Mouse (Mus musculus): ENCODE results near the gene Gm27021.

The Gm27021 gene

GRCm38 (mm10) chr8:120667561-120668373 lies at the start of gene Gm27021, which contains the start of gene Cox4i1:
Gene Gm27021, minus strand, starts transcription at chr8:120668079.
Gene Cox4i1, plus strand, starts transcription at chr8:120668222.
- peak; percentile 82 to 83 for DNase-seq (ENCODE audit: low spot score in 2 of 2)

DNA sequence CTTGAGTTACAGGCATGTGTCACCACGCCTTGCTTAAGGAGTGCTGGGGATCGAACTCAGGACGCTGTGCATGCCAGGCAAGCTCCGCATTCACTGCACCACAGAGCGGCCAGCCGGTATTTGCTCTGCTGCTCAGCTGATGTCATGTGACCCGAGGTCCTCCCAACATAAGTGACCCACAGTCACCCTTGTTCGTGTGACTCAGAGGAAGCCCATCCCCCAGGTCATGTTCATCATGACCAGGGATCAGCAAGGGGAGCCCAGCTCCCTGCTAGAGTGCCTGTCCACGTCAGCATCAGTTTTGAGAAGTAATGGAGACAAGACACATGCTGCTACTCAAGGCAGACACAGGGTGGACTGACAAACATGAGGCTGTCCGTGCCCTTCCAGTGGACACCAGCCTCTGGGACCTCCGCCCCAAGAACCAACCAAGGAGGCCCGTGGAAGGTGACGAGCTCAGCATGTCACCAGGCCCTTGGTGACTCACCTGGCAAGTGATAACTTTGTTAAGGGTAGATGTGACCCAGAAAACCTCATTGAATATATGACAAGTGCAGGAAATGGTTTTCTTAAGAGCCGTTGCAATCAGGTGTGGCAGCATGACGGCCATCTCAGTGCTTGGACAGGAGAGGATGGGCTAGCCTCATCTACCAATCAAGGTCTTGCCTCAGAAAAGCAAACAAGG lies 48.3 kb upstream of the Gm27021 start:
- DNase-seq (ENCODE audit: low spot score in 2 of 2) = no peak

DNA sequence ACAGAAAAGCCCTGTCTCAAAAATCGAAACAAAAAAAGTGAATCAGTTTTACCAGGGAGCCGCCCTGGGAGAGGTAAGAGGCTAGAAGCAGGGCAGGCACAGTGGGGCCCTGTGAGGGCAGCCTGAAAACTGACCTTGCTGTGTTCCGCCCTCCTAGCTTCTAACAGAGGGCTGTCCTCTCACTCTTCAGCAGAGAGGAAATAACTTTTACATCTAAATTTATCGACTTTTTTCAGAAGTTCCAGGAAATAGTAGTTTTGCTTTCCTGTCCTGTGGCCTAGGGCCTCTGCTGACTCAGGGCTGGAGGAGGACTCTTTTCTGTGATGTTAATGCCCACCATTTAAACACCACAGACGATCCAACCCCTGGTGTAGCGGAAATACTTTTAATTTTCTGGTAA lies 47.3 kb upstream of the Gm27021 start:
- DNase-seq (ENCODE audit: low spot score in 2 of 2) = no peak

- no peak for DNase-seq (ENCODE audit: low spot score in 2 of 2)
Measured at GRCm38 (mm10) chr8:120709176-120709575, 41.3 kb upstream of the Gm27021 start.

- DNase-seq (ENCODE audit: low spot score in 2 of 2) = no peak
Measured at GRCm38 (mm10) chr8:120706193-120706592, 38.3 kb upstream of the Gm27021 start.

DNA sequence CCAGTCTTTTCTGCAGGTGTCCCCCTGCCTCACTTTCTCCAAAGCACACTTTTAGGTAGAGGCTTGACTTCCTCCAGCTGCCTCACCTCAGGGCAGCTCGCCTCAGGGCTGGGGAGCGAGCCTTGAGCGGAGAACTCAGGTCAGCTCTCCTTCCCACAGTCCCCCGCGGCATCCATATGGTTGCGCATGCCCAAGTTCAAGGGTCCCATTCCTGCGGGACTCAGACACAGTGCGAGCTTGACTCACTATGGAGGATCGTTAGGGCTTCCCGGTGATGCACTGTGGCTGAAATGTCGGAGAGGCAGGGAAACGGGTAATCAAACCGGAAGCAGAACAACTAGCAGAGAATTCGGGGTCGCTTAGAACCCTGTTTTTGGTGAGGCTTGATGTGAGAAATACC lies 37.3 kb upstream of the Gm27021 start:
- no peak for DNase-seq (ENCODE audit: low spot score in 2 of 2)

- no peak for DNase-seq (ENCODE audit: low spot score in 2 of 2)
Measured at GRCm38 (mm10) chr8:120704203-120704602, 36.3 kb upstream of the Gm27021 start.

DNA sequence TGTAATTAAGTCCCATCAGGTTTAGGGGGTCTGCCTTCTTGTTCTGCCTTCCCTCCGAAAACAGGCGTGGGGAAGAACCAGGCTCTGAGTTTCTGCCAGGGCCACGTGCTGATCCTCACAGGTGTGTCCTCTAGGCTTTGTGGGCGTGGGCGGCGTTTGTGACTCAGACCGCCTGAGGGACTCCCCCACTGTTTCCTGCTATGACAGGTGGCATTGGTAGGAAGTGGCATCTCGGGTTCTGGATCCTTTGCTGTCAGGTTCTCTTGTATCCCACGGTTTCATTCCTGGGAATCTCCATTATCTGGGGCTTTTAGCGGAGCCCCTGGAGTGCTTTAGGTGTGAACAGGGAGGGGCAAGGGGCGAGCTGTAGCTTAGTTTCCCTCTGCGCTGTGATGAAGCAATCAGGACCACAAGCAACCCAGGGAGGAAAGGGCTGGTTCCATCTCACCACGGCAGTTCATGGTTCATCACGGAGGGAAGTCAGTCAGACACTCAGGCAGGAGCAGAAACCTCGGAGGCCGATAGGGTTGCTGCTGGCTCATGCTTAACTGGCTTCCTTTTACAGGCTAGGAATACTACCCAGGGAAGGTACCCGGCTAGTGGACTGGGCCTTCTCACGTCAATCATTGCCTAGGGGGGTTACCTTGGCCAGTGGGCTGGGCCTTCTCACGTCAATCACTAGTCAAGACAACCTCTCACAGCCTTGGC lies 34.0 kb upstream of the Gm27021 start:
- DNase-seq (ENCODE audit: low spot score in 2 of 2) = no peak

DNA sequence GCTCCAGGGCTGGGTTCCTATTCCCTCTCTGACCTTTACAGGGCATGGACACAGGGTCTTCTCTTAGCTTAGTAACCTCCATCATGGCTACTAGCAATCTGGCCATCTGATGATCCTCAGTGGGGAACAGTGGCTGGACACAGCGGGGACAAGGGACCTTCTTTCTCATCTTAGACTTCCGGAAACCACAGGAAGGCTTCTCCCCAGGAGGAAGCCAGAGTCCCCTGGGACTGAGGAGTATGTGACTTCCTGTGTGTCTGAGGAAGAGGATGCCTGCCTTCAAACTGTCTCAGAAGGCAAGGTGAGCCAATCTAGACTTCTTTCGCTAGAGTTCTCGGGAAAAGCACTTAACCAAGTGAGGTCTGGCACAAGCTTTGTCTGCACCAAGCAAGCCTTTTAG lies 32.2 kb upstream of the Gm27021 start:
- no peak for DNase-seq (ENCODE audit: low spot score in 2 of 2)

- DNase-seq (ENCODE audit: low spot score in 2 of 2) = no peak
Measured at GRCm38 (mm10) chr8:120699565-120699964, 31.7 kb upstream of the Gm27021 start.

DNA sequence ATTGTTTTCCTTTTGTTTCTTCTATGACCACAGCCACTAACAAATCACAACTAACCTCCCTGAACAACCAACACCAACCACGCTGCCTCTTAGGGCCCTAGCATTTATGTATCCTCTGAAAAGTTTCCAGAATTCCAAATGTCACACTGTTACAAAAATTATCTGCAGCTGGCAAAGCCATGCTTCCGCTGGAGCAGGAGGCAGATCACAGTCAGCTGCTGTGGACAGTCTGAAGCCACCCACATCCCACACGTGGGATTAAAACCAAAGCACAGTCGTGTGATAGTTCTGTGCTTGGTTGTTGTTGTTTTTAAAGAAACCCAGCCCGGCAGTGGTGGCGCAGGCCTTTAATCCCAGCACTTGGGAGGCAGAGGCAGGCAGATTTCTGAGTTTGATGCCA lies 31.2 kb upstream of the Gm27021 start:
- no peak for DNase-seq (ENCODE audit: low spot score in 2 of 2)

DNA sequence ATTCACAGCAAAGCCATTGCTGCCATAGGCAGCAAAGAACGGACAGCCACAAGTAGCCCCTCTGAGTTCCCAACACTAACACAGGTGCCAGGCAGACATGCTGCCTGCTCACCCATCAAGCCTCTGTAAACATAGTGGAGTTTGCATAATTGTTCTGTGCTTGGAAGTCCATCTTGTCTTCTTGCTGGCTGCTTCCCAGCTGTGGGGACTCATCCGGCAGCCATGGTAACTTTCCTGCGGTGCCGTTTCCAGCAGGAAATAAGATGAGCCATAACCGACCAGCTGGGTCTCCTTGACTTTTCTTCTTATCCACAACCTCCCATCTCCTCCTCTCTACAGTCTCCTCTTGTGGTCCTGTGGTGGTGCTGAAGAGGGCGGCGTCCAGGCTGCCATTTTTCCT lies 30.5 kb upstream of the Gm27021 start:
- no peak for DNase-seq (ENCODE audit: low spot score in 2 of 2)

DNA sequence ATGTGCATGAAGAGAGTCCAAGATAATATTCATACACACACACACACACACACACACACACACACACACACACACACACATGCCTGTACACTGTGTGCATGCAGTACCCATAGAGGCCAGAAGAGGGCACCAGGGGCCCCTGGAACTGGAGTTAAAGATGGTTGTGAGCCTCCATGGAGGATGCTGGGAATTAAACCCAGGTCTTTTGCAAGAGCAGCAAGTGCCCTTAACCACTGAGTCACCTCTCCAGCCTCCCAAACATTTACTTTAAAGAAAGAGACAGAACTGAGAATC lies 30.0 kb upstream of the Gm27021 start:
- DNase-seq (ENCODE audit: low spot score in 2 of 2) = no peak

- DNase-seq (ENCODE audit: low spot score in 2 of 2) = no peak
Measured at GRCm38 (mm10) chr8:120697154-120697978, 29.5 kb upstream of the Gm27021 start.

GRCm38 (mm10) chr8:120696401-120697153 lies 28.7 kb upstream of the Gm27021 start:
- DNase-seq (ENCODE audit: low spot score in 2 of 2) = no peak

DNA sequence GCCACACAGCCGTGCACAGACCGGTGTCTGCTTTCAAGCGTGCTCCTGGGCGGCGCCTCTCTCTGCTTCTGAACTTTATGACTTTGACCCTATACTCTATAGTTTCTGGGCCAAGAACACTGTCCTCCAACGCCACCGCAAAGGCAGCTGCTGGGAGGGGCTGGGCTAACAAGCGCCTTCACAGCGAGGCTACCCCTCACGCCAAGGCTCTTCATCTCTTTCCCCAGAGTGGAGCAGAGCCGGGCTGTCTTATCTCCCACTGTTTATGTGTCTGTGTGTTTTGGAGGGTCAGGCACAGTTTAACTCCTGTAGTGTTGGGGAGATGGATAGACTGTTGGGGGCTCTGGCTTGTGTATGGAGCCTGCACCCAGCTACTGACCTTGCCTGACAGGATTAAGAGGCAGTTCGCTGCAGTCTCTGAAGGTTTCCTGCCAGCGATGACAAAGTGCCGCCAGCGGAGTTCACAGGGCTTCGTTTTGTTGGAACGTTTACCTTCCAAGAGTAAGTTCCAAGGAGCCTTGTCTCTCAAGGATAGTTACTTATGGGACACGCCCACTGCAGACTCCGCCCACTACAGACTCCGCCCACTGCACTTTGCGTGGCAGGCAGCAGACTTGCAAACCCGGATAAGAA lies 26.1 kb upstream of the Gm27021 start:
- DNase-seq (ENCODE audit: low spot score in 2 of 2) = peak in 1 of 2 experiments; percentile 34

- DNase-seq (ENCODE audit: low spot score in 2 of 2) = no peak
Measured at GRCm38 (mm10) chr8:120692934-120693333, 25.1 kb upstream of the Gm27021 start.

DNA sequence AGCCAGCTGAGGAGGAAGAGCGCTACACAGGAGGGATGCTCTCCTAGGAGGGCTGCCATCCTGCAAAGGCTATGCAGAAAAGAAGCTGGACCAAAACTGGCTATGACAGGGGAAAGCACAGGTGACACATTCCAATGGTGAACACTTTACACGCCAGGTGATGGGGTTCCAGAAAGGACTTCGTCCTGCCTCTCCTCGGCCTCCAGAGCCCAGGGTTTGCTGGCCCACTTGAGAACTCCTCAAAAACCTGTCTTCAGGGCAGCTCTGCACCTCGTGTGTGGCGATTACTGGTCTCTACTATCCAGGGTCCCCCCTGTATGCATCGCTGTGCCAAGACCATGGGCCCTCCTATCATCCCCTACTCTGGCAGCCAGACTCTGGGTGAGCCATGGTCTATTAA lies 20.6 kb upstream of the Gm27021 start:
- no peak for DNase-seq (ENCODE audit: low spot score in 2 of 2)

DNA sequence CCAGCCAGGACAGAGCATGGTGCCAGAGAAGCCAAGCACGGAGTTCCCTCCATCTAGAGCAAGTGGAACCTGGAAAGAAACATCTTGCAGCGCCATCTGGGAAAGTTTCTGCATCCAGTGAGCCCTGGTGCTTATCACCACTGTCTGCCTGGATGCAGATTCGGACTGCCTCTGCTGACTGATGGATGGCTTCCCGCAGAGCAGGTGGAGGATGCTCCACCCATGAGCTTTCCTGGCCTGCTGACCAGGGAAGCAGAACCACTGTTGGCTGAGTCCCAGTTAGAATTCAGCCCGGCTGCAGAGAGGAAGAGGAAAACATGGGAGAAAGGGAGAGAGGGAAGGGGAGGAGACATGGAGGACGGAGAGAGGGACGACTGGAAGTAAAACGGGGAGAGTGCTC lies 19.9 kb upstream of the Gm27021 start:
- DNase-seq (ENCODE audit: low spot score in 2 of 2) = no peak

DNA sequence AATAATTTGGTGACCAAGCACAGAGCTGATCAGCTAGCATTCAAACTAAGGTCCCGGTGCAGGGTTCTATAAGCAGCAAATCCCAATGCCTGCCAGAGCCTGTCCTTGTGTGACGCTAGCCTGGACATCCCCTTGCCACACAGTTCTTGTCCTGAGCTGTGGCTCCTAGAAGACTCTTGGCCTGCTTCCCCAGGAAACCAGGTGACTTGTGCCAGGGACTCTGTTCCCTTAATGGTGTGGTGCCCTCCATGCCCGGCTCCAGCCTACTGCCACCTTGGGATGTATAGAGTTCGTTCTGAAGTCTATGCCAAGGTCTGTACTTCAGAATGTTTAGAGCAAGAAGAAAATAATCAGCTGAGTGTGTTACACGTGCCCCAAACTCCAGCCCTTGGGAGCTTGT lies 18.7 kb upstream of the Gm27021 start:
- no peak for DNase-seq (ENCODE audit: low spot score in 2 of 2)

GRCm38 (mm10) chr8:120686051-120686450 lies 18.2 kb upstream of the Gm27021 start:
- no peak for DNase-seq (ENCODE audit: low spot score in 2 of 2)
